Mouse (Mus musculus) liver, embryonic 14.5 days (tissue): ENCODE measurements at regions not wholly inside any gene's neighbourhood (a gene's known extent, or its start where the extent isn't known, plus 50 kb on each side); places are given as distances from the start of the nearest gene placed in this dataset.

Source experiments
- ATAC-seq: fragments of 200-750 bp; cut with Nextera tagmentation; 2 replicates; pipeline ENCODE4 v1.8.0; 2017; ENCODE audit warnings: moderate number of reproducible peaks, mild to moderate bottlenecking, moderate library complexity; ENCODE audit not compliant: insufficient read depth
- DNase-seq, 3 experiments: peaks; one replicate each; pipeline ENCODE4 v3.0.0-alpha.2; 2012 to 2013; ENCODE audit warnings: low read depth in 3 of 3, low spot score in 3 of 3
- H3K27ac ChIP-seq: fragments of 300-500 bp; sonication (generic); 2 replicates; pipeline ENCODE4 v1.5.1; 2014; ENCODE audit warnings: moderate library complexity, mild to moderate bottlenecking, control low read depth, inconsistent platforms
- H3K27me3 ChIP-seq: fragments of 300-500 bp; sonication (generic); 2 replicates; pipeline ENCODE4 v1.6.1; 2014; ENCODE audit warnings: mild to moderate bottlenecking, low read length, moderate library complexity; ENCODE audit not compliant: control insufficient read depth, insufficient read depth
- H3K36me3 ChIP-seq: fragments of 300-500 bp; sonication (generic); replicated peaks from 2 replicates; pipeline ENCODE4 v1.6.1; 2014; ENCODE audit warnings: low read depth; ENCODE audit not compliant: control insufficient read depth, insufficient read depth
- H3K4me1 ChIP-seq, 2 experiments: fragments of 200-500 bp in 1 of 2; fragments of 300-500 bp in 1 of 2; sonication (generic) in 1 of 2; replicated peaks; 2 replicates each; pipeline ENCODE4 v1.6.1; 2012 to 2014; ENCODE audit warnings: antibody characterized with exemption in 1 of 2, inconsistent platforms in 1 of 2, low read length in 1 of 2; ENCODE audit not compliant: control insufficient read depth in 2 of 2, insufficient read depth in 2 of 2
- H3K4me2 ChIP-seq: fragments of 300-500 bp; sonication (generic); 2 replicates; pipeline ENCODE4 v1.6.1; 2014; ENCODE audit warnings: low read depth, mild to moderate bottlenecking, control low read depth, moderate library complexity
- H3K4me3 ChIP-seq, 2 experiments: fragments of 200-500 bp in 1 of 2; fragments of 300-500 bp in 1 of 2; sonication (generic) in 1 of 2; 2 replicates each; pipeline ENCODE4 v1.5.1; 2012 to 2014; ENCODE audit warnings: low read depth in 2 of 2, low read length in 2 of 2, mild to moderate bottlenecking in 2 of 2, control low read depth in 1 of 2, inconsistent platforms in 1 of 2, moderate library complexity in 1 of 2; ENCODE audit not compliant: insufficient read depth in 1 of 2
- H3K9ac ChIP-seq: fragments of 300-500 bp; sonication (generic); replicated peaks from 2 replicates; pipeline ENCODE4 v1.6.1; 2014; ENCODE audit warnings: mild to moderate bottlenecking, control low read depth, moderate library complexity
- H3K9me3 ChIP-seq: fragments of 300-500 bp; sonication (generic); 2 replicates; pipeline ENCODE4 v1.6.1; 2016; ENCODE audit warnings: low read length, mixed read lengths; ENCODE audit not compliant: control insufficient read depth
- CTCF ChIP-seq: IDR thresholded peaks from 2 replicates; pipeline ENCODE4 v1.5.1; 2016; ENCODE audit warnings: antibody characterized with exemption, low read depth, control low read depth
- EP300 ChIP-seq: IDR thresholded peaks from 2 replicates; pipeline ENCODE4 v1.6.1; 2016; ENCODE audit warnings: antibody characterized with exemption, low read depth
- WGBS: fragments of 180-500 bp; shearing (Covaris S2); extraction: QIAGEN DNeasy Blood & Tissue Kit; methylation state at CpG from one replicate; pipeline ENCODE4 v1.1.7; 2014; ENCODE audit not compliant: insufficient replicate concordance; 5-methylcytosine and 5-hydroxymethylcytosine counted together

DNA sequence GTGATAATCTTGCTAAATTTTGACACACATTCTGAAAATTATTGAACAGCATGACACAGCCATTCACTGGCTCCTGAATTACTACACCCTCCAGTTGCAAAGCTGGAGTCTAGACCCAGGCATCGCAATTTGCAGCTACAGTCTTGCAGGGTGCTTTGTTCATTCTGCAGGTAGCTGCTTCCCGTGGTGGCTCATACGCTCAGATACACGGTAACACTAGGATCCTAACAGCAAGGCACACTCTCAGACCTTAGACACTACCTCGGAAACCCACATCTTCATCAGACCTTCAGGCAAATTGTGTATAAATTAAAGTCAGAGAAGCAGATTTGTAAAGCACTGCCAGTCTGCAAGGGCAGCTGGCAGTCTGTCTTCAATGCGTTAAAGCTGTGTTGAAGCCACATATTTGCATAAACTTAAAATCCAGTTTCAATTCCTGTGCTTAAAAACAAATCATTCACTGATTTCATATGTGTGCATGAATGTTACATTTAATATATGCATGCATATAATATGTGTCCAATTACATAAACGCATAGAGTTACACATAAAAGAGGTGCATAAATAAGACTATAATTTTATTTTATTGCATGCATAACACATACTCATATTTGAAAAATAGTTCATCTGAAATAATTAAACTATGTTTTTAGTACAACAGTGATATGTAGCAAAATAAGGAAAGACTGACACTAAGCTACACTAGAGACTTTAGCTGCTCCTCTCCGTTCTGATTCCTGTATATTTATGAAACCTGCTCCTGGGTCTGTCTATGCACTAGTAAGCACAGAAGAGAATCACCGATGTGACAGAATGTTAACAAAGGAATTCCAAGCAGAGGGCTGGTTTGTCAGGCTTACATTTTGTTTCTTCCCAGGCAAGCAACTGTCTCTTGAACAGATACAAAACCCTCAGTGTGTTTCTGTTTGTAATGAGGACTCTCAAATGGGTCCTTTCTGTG lies 227.5 kb upstream of the Itga1 start:
- Histone ChIP-seq H3K27ac (no peak overlapping the region), H3K9ac (no peak overlapping the region), H3K4me2 (no peak overlapping the region), H3K27me3 (no peaks in the 10 kb centered on the region), H3K4me1 (no peaks in the 10 kb centered on the region), H3K4me3 (no peak overlapping the region), H3K9me3 (no peaks in the 10 kb centered on the region), H3K36me3 (no peaks in the 10 kb centered on the region)
- DNase-seq: no peak
- ATAC-seq: no peak
- TF ChIP-seq EP300 (no peak), CTCF (no peak)
- WGBS: 67% methylated on average over 9 of the region's 9 CpGs

DNA sequence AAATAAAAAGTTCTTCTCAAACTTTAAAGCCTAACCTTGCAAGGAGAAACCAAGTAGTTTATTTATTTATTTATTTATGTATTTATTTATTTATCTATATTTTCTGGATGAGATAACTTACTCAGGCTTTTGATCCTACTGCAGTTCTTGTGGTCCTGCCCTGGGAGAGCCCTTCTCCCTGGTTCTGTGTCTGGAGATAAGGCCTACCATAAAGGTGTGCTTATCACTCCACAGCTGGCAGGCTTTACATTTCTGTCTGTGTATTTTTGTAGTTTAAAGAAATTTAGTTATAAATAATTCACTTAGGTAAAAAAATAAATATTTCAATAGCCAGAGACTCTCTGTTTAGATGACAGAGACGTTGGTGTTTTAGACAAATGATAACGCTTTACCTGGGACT lies 224.5 kb upstream of the Itga1 start:
- DNase-seq (peak; percentile 9 to 39 (median 10)), ATAC-seq (peak; percentile 91)
- no peaks in the 10 kb centered on the region for H3K27me3 ChIP-seq
- no peaks in the 10 kb centered on the region for H3K9me3 ChIP-seq
- TF ChIP-seq CTCF (no peak), EP300 (peak; percentile 49)
- no peak overlapping the region for H3K4me3 ChIP-seq
- no peak overlapping the region for H3K4me2 ChIP-seq
- H3K36me3 ChIP-seq: no peaks in the 10 kb centered on the region
- WGBS: 61% methylated on average over 2 of the region's 2 CpGs
- H3K27ac ChIP-seq: no peak overlapping the region
- no peaks in the 10 kb centered on the region for H3K4me1 ChIP-seq
- no peak overlapping the region for H3K9ac ChIP-seq

GRCm38 (mm10) chr13:115316681-115317080 lies 214.9 kb upstream of the Itga1 start:
- WGBS: 47% methylated on average over 3 of the region's 3 CpGs
- no peak for TF ChIP-seq CTCF
- no peak for TF ChIP-seq EP300
- DNase-seq (no peak), ATAC-seq (no peak)
- Histone ChIP-seq H3K27ac (no peak overlapping the region), H3K36me3 (no peaks in the 10 kb centered on the region), H3K9ac (no peak overlapping the region), H3K27me3 (no peaks in the 10 kb centered on the region), H3K4me2 (no peak overlapping the region), H3K9me3 (no peaks in the 10 kb centered on the region), H3K4me3 (no peak overlapping the region), H3K4me1 (no peaks in the 10 kb centered on the region)

- TF ChIP-seq EP300 (no peak), CTCF (no peak)
- no peaks in the 10 kb centered on the region for H3K36me3 ChIP-seq
- DNase-seq: peak in 1 of 3 experiments; percentile 2
- no peaks in the 10 kb centered on the region for H3K9me3 ChIP-seq
- H3K27me3 ChIP-seq: no peaks in the 10 kb centered on the region
- no peak overlapping the region for H3K4me3 ChIP-seq
- no peak for ATAC-seq
- no peak overlapping the region for H3K4me2 ChIP-seq
- 40% methylated on average over 3 of the region's 3 CpGs for WGBS
- H3K4me1 ChIP-seq: no peaks in the 10 kb centered on the region
- H3K27ac ChIP-seq: no peak overlapping the region
- no peak overlapping the region for H3K9ac ChIP-seq
These were observed 206.8 kb upstream of the Itga1 start for GRCm38 (mm10) chr13:115308586-115308985.

- Histone ChIP-seq H3K27me3 (no peaks in the 10 kb centered on the region), H3K36me3 (no peaks in the 10 kb centered on the region), H3K27ac (no peak overlapping the region), H3K4me3 (no peak overlapping the region), H3K9me3 (no peaks in the 10 kb centered on the region), H3K4me1 (no peaks in the 10 kb centered on the region), H3K4me2 (no peak overlapping the region), H3K9ac (no peak overlapping the region)
- 35% methylated on average over 3 of the region's 3 CpGs for WGBS
- ATAC-seq: no peak
- no peak for DNase-seq
- TF ChIP-seq CTCF (no peak; the same call in 1 of the 2 replicates), EP300 (no peak)
These were observed 185.6 kb upstream of the Itga1 start for GRCm38 (mm10) chr13:115287371-115287770.
